Mouse (Mus musculus): Measurements from ENCODE around the gene Hnf1b.

Gene Hnf1b

DNA sequence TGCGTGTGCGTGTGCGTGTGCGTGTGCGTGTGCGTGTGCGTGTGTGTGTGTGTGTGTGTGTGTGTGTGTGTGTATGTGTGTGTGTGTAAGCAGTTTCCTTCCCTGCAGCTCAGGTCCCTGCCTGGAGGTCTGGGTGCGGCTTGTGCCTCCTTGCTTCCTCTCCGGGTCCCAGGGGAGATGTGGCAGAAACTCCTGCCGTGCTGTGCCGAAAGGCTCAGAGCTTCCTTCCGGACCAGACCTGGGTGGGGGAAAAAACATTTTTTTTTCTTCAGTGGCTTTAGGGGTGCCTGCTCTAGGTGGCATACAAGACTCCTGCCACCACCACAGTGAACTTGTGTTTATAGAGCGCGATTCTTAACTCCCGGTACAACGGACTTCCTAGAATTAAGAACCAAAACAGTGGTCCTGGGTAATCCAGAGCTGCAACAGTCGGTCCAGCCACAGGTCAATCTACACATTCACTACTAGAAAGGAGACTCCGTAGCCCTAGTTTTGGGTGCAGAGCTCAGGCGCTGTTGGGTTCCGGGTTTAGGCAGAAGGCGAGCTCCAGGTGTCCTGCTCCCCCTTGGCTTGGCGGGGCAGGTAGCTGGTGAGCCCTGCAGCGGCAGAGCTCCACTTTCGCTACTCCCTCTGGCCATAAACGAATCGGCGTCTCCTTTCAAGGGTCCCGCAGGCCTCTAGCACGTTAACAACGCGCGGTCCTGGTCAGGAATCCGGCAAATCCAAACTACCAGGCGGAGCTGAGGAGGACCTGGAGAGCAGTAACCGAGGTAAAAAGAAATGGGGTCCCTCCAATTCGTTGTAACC, at the start of gene Hnf1b:
Gene Hnf1b, plus strand, starts transcription at position 535 of the 807 bp plus-strand sequence.
- no peak for DNase-seq (ENCODE audit: low read depth)

GRCm38 (mm10) chr11:83802166-83802565, 47.7 kb upstream of the Hnf1b start:
- DNase-seq (ENCODE audit: low read depth): peak; percentile 23

- DNase-seq (ENCODE audit: low read depth): no peak
Observed at GRCm38 (mm10) chr11:83802581-83802980, 47.3 kb upstream of the Hnf1b start.

GRCm38 (mm10) chr11:83810441-83810840, 39.4 kb upstream of the Hnf1b start:
- DNase-seq (ENCODE audit: low read depth): no peak

GRCm38 (mm10) chr11:83815191-83815590, 34.7 kb upstream of the Hnf1b start:
- no peak for DNase-seq (ENCODE audit: low read depth)

DNA sequence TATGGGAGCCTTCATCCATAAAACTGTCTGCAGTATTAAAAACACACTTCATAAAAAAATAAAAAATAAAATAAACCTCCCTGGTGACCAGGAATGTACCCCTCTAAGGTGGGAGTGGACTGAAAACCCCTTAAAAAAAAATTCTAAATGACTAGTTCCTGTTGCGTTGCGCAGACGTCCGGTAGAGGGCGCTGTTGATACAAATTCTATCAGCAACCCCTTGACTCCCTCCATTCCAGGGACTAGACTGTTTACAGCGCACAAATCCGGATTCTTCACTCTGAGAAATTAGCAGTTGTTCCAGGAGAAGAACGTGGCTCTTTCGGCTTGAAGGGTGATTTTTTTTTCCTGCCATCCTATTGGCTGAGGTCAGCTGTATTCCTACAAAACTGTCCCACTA, 34.2 kb upstream of the Hnf1b start:
- DNase-seq (ENCODE audit: low read depth): peak; percentile 51

DNA sequence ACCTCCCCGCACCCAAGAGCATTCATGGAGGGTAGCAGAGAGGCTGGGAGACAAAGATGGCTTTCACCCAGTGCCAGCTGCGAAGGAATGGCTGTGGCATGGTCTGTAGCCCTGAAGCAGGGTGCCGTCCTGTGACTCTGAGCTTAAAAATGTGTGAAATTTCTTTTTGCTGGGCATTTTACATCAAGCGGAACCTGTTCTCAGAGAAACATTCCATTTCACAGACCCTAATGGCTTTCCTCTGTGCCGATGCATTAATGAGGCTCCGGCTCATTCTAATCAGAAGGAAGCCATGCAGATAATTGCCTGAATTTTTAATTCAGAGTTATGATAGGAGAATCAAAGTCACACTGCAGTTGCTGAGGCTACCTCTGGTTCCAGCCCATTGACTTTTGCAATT, 32.8 kb upstream of the Hnf1b start:
- DNase-seq (ENCODE audit: low read depth): no peak

DNA sequence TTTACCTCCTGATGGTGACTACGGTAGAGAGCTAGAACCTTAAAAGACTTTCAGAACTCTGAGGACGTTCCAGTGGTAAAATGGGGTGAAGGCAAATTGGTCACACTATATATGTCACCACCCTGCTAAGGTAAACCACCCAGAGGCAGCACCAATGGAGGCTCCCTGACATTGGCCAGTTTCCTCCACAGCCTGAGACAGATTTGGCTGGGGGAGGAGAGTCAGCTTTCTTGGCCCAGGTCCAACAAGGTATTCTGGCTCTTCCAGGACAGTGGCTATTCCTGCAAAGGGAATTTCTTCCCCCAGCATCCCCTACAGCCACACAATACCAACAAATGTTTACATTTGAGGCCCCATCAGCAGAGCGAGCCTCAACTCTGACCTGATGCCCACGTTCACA, 31.9 kb upstream of the Hnf1b start:
- no peak for DNase-seq (ENCODE audit: low read depth)

DNA sequence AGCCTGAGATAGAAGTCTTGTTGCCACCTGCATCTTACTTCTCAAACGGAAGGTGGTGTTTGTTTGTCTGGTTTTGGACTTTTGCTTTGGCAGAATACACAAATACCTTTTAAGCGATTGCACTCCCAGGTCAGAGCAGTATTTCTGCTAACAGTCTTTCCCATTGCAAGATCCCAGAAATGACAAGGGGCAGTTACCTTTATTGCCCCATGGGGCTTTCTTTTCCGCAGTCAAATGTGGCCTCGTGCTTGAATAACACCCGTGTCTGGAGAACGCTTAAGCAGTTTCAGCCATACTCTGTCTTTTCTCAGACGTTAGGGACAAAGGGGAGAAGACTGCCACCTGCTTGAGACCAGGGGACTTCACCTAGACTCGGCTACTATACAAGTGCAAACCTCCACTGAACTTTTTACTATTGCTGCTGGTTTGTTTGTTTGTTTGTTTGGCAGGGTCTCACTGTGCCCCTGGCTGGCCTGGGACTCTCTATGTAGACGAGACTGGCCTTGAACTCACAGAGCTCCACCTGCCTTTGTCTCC, 31.2 kb upstream of the Hnf1b start:
- no peak for DNase-seq (ENCODE audit: low read depth)

DNA sequence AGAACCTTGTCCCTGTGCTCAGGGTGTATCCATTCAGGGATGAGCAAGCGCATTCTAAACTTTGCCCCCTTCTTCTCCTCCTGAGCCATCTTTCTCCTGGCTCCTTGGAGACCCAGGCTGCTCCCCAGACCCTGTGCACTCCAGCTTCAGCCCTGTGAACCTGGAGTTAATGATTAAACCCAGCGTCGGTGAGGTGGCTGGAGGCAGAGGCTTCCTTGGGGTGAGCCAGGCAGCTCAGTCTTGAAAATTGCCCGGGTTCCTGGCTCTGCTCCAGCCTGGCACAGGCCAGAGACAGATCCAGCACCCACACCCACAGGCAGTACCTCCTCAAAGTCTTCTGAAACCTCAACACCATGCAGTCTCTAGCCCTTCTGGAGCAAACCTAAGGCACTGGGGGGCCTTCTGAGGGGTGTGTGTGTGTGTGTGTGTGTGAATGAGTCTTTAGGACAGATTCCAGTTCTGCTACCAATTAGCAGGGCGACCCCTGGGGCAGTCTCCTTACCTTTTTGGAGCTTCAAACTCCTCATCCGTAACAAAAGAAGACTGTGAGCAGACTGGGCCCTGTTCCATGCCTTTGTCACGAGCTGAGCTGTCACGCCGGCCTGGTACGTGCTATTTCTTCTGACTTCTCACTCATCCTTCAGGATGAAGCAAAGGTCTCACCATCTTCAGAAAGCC, 29.9 kb upstream of the Hnf1b start:
- no peak for DNase-seq (ENCODE audit: low read depth)

DNA sequence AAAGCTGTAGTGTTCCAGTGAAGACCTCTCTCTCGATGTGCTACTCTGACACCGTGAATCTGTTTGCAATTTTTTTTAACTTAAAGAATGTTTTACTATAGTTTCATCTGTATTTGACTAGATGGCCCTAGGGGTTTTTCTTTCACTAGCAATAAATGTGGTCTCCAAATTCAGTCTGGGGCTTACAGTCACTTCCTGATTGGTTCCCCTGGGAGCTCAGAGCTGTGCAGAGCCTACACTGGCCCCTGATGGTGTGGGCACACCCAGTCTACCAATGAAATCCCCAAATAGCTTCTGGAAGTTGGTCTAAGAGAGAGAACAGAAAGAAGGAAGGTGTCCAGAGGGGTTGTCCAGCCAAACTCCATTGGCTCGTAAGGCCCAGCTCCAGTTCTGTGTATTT, 23.7 kb upstream of the Hnf1b start:
- no peak for DNase-seq (ENCODE audit: low read depth)

DNA sequence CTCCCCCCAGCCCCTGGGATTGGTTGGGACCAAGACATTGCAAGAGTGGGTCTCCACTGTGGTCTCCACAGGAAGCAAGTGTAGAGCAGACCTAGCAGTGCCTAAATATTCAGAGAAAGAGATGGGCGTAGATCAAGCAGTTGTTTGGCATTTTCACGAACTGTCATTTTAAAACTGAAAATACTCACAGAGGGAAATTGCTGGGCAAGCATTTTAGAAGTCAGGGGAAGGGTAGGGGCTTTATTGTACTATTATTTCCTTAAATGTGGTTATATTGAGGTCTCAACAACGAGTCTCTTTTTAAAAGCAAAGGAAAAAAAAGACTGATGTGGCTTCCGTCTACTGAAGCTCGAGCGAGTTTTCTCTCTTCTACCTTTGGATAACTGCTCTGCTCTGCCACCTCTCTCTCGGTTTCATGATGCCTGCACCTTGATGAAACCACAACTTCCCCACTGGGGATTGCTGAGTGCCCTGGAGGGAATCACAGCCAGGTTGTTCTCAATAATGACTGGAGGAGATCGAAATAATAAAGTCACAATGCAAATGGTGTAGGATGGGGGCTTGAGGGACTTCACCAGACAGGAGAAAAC, 21.2 kb upstream of the Hnf1b start:
- DNase-seq (ENCODE audit: low read depth): no peak

- no peak for DNase-seq (ENCODE audit: low read depth)
Observed at GRCm38 (mm10) chr11:83832389-83832788, 17.5 kb upstream of the Hnf1b start.

DNA sequence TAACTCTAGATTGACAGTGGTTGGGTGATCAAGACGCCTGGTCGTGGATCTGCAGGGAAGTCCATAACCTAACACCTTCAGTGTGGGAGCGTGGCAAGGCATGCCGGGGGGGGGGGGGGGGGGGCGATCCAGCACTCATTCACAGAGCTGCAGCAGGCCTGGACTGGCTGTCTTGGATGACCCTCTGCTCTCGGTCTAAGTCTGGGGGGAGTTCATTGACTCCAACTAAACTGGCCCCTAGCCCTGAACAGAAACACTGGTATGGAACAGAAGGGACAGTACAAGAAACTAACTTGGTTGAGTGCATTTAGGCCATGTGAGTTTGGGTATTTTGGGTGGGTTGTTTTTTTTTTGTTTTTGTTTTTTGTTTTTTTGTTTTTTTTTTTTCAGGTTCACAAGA, 16.3 kb upstream of the Hnf1b start:
- DNase-seq (ENCODE audit: low read depth): no peak

GRCm38 (mm10) chr11:83833959-83834496, 15.8 kb upstream of the Hnf1b start:
- DNase-seq (ENCODE audit: low read depth): no peak

DNA sequence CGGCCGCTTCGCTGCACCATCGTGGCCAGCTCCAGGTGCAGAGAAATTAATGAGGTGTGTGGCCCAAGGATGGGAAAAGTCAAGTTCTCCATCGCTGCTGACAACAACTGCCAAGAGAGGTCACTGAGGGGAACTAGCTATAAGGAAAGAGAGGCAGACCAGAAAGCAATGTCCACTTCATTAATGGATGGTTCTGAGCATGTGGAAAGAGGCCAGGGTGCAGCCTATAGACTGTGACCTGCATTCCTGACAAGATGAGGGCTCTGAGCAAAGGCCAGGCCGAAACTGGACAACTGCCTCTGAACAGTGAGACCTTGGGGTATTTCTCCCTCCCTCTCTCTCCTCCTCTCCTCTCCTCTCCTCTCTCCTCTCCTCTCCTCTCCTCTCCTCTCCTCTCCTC, 10.4 kb upstream of the Hnf1b start:
- DNase-seq (ENCODE audit: low read depth): no peak

GRCm38 (mm10) chr11:83843534-83843933, 6.3 kb upstream of the Hnf1b start:
- DNase-seq (ENCODE audit: low read depth): no peak

DNA sequence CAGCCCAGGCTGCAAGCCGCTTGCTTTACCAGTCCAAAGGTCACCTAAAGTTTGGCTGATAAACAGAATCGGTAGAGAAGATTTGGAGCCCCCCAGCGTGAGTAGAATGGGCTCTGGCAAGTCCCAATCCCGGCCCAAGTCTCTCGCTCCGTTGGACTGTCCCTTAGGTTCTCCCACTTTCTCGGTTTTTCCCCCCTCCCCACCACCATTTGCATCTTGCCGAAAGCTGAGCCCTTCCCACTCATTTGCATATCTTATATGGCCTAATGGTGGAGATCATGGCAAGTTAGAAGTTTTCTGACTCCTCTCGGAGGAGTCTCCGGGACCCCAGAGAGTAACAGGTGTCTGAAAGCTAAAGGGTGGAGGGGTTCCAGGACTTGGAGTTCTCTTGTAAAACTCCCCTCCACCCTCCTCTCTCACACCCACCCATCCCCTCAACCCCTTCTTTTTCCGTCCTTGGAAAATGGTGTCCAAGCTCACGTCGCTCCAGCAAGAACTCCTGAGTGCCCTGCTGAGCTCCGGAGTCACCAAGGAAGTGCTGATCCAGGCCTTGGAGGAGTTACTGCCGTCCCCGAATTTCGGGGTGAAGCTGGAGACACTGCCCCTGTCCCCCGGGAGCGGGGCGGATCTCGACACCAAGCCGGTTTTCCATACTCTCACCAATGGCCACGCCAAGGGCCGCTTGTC, 866 bp downstream of the Hnf1b start:
- DNase-seq (ENCODE audit: low read depth): no peak

- no peak for DNase-seq (ENCODE audit: low read depth)
Observed at GRCm38 (mm10) chr11:83851273-83852015, 1.6 kb downstream of the Hnf1b start.

GRCm38 (mm10) chr11:83852016-83852355, 2.1 kb downstream of the Hnf1b start:
- no peak for DNase-seq (ENCODE audit: low read depth)

GRCm38 (mm10) chr11:83852501-83853211, 2.8 kb downstream of the Hnf1b start:
- DNase-seq (ENCODE audit: low read depth): no peak

All from c-Kit-positive CD71-negative TER-119-negative erythroid progenitor cells, embryonic 14.5 days (primary cell).